Mouse (Mus musculus): Measurements from ENCODE around the gene Tctex1d1.

Tctex1d1 gene

GRCm38 (mm10) chr4:102988526-102988925 is 10.1 kb downstream of the Tctex1d1 start:
- no peak for DNase-seq (ENCODE audit: low spot score)

GRCm38 (mm10) chr4:102989391-102989790 is 11.0 kb downstream of the Tctex1d1 start:
- DNase-seq (ENCODE audit: low spot score): no peak

GRCm38 (mm10) chr4:102990016-102990415 is 11.6 kb downstream of the Tctex1d1 start:
- no peak for DNase-seq (ENCODE audit: low spot score)

GRCm38 (mm10) chr4:102990595-102991340 is 12.4 kb downstream of the Tctex1d1 start:
- DNase-seq (ENCODE audit: low spot score): no peak

- DNase-seq (ENCODE audit: low spot score): no peak
Observed at GRCm38 (mm10) chr4:102991685-102992084, 13.3 kb downstream of the Tctex1d1 start.

GRCm38 (mm10) chr4:103004681-103005080 is 26.3 kb downstream of the Tctex1d1 start:
- no peak for DNase-seq (ENCODE audit: low spot score)

GRCm38 (mm10) chr4:103005190-103005945 is 27.0 kb downstream of the Tctex1d1 start:
- peak; percentile 64 for DNase-seq (ENCODE audit: low spot score)

- no peak for DNase-seq (ENCODE audit: low spot score)
Observed at GRCm38 (mm10) chr4:103006266-103006665, 27.9 kb downstream of the Tctex1d1 start.

GRCm38 (mm10) chr4:103006943-103007418 is 28.6 kb downstream of the Tctex1d1 start:
- DNase-seq (ENCODE audit: low spot score): no peak

- DNase-seq (ENCODE audit: low spot score): no peak
Observed at GRCm38 (mm10) chr4:103010734-103011133, 32.3 kb downstream of the Tctex1d1 start.

GRCm38 (mm10) chr4:103011823-103012222 is 33.4 kb downstream of the Tctex1d1 start:
- DNase-seq (ENCODE audit: low spot score): peak; percentile 65

GRCm38 (mm10) chr4:103013490-103013889 is 35.1 kb downstream of the Tctex1d1 start:
- peak; percentile 60 for DNase-seq (ENCODE audit: low spot score)

GRCm38 (mm10) chr4:103026621-103027020 is 48.2 kb downstream of the Tctex1d1 start, which contains the start of gene Insl5:
Gene Insl5 (minus strand): TSS chr4:103026842.
- DNase-seq (ENCODE audit: low spot score): no peak

- no peak for DNase-seq (ENCODE audit: low spot score)
Observed at GRCm38 (mm10) chr4:103027745-103028144, 49.3 kb downstream of the Tctex1d1 start.

GRCm38 (mm10) chr4:103028177-103029088 is 50.0 kb downstream of the Tctex1d1 start:
- no peak for DNase-seq (ENCODE audit: low spot score)

- no peak for DNase-seq (ENCODE audit: low spot score)
Observed at GRCm38 (mm10) chr4:103039103-103039837, 60.9 kb downstream of the Tctex1d1 start.

- DNase-seq (ENCODE audit: low spot score): no peak
Observed at GRCm38 (mm10) chr4:103039838-103040191, 61.4 kb downstream of the Tctex1d1 start.

GRCm38 (mm10) chr4:103042997-103043396 is 64.6 kb downstream of the Tctex1d1 start:
- DNase-seq (ENCODE audit: low spot score): no peak

- no peak for DNase-seq (ENCODE audit: low spot score)
Observed at GRCm38 (mm10) chr4:103048046-103048445, 69.6 kb downstream of the Tctex1d1 start.

Data from embryo, embryonic 10 days (tissue).